Mouse (Mus musculus): Measurements from ENCODE around the gene Prkacb.

Prkacb gene

DNA sequence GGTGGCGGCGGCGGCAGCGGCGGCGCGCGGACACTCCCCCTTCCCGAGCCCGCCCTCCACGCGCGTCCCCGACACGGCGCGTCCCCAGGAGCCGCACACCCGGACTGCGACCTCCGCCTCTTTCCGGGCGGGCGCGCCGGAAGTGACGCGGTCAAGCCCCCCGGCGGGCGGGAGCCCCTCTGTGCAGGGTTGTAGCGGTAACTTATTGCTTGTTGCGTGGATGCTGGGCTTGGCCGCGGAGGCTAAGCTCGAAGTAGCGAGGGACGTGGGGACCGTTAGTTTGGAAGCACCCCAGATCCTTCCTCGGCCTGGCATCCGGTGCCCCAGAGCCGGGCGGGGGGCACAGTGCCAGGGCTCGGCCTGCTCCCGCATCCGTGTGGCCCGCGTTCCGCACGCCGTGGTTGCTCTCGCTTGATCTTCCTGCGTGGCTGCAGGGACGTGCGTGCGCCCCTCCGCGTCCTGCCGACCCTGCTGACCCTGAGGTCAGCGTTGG, at the start of gene Prkacb:
Prkacb (minus strand) TSS at position 90 of the 493 bp plus-strand sequence.
- peak; percentile 82 to 88 for DNase-seq (ENCODE audit: low read depth in 2 of 2, low spot score in 2 of 2)

DNA sequence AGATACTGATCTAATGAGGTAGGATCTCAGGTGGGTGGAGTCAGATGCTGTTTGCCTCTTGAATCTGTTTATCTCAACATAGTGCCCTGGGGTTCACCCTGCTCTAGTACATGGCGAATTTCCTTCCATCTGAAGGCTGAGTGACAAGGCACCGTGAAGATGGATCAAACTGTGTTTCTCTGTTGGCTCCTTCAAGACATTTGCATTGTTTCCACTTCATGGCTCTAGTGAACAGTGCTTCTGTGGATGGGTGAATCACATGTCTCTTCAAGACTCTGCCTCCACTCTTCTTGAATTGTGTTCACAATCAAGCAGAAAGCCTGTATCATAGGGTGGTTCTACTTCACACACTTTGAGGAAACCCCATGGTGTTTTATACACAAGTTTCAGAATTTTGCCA, 47.5 kb upstream of the Prkacb start:
- DNase-seq (ENCODE audit: low read depth in 2 of 2, low spot score in 2 of 2) = no peak

DNA sequence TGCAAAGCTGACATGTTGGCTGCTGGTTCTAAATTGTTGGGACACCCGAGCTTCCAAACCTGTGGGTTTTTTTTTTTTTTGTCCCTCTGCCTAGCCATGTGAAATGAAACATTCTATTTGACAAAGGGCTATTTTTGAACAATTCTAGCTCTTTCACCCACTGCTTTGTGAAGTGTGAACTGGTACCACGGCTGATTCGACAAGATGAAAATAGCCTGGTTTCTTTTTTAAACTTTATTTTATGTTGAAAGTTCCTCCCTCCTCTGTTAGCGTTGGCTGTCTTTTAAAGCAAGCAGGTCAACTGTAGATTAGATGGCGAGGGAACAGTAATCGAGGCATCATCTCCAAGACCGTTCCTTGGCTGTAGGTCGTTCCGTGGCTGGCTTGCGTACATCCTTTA, 44.6 kb upstream of the Prkacb start:
- no peak for DNase-seq (ENCODE audit: low read depth in 2 of 2, low spot score in 2 of 2)

DNA sequence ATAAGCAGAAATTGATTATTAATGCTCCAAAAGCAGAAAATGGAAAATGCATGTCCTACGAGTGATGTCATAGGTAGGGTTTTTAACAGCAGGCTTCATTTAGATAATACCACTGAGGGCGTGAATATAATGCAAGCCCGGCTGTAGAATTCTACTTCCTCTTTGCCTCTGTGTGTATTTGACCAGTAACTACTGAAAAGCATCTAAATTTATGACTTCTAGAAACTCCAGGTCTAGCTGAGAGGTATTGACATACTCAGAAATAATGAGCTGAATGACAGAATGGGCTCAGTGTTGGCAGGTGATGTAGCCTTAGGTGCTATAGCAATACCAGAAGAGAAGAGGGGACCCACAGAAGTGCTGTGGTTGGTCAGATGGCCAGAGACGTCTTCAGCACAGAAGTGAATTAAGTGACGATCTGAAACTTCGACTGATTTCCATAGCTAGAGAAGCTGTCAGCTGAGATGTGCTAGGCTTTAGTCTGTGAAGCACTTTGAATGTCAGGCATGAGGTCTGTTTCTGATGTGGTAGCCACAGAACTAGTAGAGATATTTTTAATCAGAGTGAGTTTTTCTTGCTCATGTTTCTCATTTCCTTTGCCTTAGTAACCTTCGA, 41.8 kb upstream of the Prkacb start:
- no peak for DNase-seq (ENCODE audit: low read depth in 2 of 2, low spot score in 2 of 2)

DNA sequence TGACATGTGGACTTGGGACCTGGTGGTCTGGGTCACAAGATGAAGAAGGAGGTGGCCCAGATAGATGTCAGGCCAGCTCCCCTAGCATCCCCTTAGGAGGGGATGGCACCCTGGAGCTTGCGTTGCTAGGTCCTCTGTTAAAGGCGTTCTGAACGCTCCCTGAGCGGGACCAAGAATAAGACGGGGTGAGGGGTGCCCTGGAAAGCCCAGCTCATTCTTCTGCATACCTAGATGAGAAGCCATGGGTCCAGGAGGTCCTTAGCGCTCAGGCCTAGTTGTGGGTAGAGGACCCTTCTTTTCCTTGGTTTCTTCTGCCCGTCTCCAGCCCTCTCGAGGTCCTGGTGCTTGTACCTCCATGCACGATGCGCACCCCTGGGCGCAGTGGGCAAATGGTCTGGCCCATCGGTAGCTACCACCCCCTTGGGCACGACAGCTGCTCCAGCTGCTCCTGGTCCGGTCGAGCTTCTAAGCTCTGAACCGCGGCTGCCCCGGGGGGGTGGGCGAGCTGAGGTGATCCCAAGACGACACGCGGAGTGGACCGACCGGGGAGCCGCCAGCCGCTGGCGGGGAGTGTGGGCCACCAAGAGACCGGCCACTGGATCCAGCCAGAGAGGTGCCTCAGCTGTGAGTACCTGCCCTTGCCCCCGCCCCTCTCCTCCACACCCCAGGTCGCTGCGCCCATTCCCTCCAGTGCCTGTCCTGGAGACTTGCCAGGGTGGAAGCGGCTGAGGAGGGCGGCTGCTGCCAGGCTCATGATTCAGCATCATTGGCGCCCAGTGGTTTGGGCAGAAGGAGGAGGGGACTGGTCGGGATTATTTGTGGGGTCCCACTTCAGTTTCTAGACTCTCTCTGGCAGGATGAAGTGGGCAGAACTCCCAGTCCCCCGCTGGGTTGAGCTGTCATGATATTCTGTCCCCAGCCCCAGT, 39.4 kb upstream of the Prkacb start, which contains the start of gene Ttll7:
Ttll7 (plus strand) TSS at position 402 of the 926 bp plus-strand sequence.
- no peak for DNase-seq (ENCODE audit: low read depth in 2 of 2, low spot score in 2 of 2)

DNA sequence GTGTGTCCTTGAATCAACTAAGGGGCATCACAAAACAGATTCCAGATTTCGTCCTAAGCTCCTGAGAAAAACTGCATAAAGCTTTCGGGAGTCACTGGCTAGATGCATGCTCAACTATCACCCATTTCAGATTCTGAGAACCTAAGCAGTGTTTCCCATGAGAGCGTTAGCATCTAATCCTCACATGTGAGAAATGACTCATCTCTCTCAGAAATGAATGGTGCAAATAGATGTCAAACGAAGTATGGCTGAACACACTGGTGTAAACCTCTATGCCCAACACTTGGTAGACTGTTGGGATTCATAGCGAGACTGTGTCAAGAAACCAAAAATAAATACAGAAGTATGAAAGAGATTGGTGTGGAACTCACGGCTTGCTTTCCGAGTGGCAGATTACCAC, 36.6 kb upstream of the Prkacb start:
- DNase-seq (ENCODE audit: low read depth in 2 of 2, low spot score in 2 of 2) = no peak

DNA sequence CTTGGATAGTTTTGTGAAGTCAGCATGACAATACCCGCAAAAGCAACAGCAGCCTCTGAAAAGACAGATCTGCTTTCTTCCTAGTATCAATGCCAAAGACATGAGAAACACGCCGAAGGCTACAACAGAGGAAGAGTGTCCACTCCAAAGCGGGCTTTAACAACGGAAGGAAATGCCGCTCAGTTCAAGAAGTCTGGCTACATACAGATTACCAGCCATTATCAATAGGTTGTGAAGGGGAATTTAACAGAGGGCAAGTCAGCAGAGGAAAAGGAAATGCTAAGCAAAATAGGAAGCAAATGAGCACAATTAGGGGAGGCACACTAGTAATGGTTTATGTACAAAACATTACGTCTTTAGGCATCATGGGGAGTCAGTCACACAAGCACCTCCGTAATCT, 35.3 kb upstream of the Prkacb start:
- DNase-seq (ENCODE audit: low read depth in 2 of 2, low spot score in 2 of 2) = no peak

DNA sequence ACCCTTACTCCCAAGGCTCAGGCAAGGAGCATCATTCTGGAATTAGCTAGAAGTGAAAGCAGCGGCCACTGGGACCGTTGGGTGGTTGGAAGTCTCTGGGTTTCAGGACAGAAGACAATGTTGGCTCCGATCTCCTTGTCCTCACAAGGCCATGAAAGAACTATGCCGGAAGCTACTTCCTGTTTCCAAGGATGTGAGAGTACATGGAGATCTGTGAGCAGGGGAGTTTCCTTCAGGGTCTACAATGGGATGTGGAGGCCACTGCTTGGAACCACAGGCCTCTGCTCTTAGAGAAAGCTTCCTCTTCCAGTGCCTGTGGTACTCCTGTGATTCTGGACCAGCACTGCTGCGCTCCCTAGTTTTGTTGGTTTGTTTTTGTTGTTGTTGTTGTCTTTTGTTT, 33.4 kb upstream of the Prkacb start:
- DNase-seq (ENCODE audit: low read depth in 2 of 2, low spot score in 2 of 2) = no peak

DNA sequence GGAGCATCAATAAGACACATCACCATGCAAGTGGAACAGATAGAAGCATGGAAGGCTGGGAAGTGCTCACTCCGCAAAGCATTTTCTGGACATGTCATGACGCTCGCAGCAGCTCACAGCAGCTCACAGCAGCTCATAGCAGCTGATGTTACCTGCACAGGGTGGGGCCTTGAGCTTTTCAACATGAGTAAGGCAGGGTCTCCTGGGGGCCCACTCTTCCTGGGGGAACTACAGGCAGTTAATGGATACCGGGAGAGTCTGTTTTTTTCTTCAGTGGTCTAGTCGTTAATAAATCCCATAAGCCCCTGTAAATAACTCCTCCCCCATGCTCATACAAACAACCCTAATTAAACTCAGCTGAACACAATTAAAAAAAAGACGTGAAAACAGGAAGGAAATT, 30.7 kb upstream of the Prkacb start:
- no peak for DNase-seq (ENCODE audit: low read depth in 2 of 2, low spot score in 2 of 2)

DNA sequence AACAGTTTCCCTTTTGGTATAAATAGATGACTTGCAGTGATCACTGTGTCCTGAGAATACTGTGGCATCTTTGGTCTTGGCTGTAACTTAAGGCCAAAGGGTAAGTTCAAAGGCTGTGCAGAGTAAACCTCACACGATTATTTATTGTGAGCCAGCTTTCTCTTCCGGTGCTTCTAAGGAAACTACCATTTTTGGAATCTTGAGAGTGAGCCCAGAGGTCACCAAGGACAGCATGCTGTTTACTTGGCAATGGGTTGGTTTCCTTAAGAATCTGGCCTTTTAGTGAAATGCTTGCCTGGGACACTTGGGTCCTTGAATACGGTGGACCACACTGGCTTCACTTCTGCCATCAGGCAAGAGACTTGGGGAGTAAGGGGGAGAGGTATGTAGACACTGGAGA, 30.0 kb upstream of the Prkacb start:
- no peak for DNase-seq (ENCODE audit: low read depth in 2 of 2, low spot score in 2 of 2)

DNA sequence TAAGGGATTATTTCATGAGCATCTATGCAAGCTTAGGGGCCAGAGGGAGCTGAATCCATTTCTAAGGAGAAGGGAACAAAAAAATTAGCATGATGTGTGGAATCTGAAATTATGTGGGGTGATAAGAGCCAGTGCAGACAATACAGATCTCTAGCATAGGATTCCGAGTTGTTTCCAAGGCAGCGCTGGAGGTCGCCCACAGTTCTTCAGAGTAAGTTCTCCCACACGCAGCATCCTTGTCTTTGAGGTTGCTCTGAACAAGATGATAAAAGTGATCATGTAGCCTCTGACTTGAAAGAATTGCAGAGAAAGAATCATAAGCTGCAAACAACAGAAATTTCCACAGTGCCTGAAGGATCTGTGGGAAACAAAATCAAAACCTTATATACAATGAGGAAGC, 7.9 kb upstream of the Prkacb start:
- DNase-seq (ENCODE audit: low read depth in 2 of 2, low spot score in 2 of 2) = no peak

DNA sequence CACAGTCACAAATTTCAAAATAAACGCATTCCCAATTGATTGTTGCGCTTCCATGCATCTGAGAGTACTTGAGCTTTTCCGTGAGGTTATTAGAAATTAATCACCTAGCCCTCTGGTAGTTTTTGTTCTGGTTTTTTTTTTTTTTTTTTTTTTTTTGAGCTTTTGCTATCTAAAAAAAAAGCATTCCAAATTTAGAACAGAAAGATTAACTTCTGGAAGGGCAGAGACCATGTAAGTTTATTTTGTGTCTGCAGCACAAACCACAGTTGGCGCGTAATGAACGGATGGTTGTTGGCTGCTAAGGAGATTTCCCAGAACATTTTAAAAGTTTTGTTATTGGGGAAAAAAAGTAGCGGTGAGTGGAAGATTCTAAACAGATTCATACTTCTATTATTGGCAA, 834 bp upstream of the Prkacb start:
- DNase-seq (ENCODE audit: low read depth in 2 of 2, low spot score in 2 of 2) = no peak

DNA sequence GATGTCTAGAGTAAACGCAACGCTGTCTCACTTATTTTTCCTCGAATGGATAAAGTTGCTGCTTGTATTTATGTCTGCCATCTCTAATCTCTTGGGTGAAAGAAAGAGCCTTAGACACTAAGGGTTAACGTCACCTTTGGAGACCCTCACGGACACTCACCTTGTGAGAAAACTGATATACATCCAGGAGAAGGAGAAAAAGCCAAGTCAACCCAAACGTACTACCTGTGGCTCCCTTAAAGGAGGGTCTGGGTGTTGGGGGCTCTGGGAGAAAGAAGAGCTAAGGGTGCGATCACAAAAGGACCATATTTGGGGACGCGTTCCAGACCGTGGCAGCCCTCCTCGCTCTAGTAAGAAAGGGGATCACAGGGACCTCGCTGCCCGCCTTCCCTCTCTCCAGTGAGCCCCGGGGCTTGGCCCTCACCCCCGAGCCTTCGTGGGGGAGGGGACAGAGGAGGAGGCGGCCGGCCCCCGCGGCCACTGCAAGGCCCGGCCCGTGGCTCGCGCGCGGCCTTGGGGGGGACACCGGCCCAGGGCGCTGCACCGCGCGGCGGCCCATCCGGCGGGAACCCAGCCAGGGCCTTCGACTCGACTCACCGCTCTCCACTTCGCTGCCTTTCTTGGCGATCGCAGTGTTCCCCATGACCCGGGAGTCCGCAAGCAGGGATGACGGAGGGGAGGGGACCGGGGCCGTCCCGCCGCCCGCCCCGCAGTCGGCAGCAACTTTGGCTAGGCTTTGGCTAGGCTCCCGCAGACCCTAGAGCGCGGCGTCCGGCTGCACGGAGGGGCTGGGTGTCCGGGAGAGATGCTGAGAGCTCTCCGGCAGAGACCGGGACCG, 530 bp downstream of the Prkacb start:
- DNase-seq (ENCODE audit: low read depth in 2 of 2, low spot score in 2 of 2) = peak; percentile 13 to 30

DNA sequence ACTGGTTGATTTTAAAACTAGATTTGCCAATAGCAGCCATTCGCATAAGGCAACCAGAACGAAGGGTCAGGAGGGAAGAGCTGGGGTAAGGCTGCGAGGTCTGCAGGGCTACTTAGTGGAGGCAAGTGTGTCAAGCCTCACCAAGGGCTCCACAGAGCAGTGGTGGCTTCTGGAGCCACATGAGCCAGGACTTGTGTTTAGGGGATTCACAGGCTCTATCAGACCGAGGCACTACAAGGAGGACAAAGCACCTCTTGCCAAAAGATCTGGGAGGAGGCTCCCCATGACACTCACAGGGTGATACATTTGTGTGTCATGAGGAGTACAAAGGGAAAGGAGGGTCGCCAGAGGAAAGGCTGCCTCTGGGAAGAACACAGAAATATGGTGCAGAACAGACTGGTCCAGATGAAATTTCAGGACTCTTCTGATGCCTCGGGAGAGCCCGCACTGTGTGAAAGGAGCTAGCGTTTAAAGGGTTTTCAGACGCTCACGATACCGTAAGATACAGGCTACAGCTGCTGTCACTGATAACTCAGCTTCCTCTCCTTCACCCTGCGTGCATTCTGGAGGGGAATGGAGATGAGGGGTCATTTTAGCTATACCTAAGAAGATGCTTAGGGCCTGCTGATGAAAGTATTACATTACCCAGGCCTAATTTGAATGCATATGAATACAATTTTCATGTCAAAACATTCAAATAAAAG, 19.1 kb downstream of the Prkacb start:
- DNase-seq (ENCODE audit: low read depth in 2 of 2, low spot score in 2 of 2) = no peak

DNA sequence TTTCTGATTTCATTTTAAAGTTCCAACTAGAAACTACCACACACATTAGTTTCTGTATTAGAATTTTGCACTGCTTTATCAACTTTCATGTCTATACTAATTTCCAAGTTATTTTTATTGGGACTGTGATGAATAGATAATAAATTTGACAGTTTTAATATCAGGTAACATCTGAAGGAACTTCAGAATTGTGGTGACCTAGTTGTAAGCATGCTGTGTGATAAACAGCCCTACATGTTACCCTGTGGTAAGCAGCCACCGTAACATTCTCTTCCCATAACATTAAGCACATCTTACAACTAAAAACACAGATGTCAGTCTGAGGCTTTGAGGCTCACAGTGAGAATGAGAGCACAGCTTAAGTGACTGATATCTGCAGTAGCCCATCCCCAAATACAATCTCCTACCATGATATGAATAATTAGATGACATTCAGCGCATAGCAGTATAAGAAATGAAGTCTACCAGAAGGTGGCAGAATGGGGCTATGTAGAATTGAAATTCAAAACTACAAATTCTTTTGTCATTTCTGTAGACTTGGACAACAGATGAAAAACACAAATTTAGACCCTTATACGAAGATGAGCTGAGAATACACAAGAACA, 20.5 kb downstream of the Prkacb start:
- DNase-seq (ENCODE audit: low read depth in 2 of 2, low spot score in 2 of 2) = no peak

DNA sequence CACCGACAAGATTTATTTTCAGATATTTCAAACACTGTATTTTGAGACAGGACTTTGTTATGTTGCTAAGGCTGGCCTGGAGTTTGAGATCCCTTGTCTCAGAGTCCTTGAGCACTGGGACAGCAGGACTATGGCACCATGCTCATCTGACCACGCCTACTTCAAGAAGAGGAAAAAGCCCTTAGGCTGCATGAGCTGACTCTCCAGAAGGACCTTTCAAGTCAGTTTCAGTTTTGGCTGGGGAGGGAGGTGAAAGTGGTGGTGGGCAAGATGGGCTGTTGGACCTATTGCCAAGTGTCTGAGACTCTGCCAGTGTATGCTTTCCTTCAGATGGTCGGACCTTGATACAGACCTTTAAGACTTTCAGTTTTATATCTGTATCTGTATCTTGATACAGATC, 28.6 kb downstream of the Prkacb start:
- DNase-seq (ENCODE audit: low read depth in 2 of 2, low spot score in 2 of 2) = no peak

DNA sequence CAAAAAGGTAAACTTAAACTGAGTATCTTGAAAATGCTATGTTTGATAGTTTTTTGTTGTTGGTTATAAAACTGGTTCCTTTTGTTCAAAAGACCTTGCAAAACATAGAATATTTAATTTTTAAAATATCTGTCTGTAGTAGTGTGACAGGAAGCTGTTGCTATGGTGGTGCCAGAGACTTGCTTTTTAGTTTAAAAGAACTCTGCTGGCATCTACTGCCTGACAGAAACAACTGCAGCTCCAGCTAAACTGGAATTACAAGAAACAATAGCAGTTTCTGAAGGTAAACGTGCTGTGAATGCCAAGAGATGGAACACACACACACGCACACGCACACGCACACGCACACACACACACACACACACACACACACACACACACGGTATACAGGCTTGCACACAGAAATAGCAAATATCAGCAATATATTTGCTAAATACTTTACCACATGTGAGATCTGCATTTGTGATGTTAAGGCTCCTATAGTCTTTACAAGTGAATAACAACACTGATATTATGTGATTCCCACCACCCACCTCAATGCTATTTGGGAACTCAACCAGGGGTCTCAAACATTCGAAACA, 29.1 kb downstream of the Prkacb start:
- peak; percentile 7 to 45 for DNase-seq (ENCODE audit: low read depth in 2 of 2, low spot score in 2 of 2)

DNA sequence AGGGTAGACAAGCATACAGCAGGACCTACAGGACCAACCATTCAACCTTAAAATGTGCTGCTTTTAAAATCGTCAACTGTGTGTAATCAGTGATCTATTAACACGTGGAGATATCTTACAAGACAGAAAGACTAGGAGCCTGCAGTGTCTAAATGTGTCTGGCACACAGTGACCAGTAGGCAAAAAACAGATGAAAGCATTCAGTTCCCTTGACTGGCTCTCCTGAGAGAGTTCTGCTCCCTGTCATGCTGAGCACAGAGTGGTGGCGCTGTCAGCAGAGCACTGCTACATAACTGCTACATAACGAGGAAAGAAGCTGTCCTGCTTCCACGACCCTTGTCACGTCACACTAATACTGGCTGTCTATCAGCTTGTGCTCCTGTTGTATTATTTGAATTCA, 30.2 kb downstream of the Prkacb start:
- no peak for DNase-seq (ENCODE audit: low read depth in 2 of 2, low spot score in 2 of 2)

DNA sequence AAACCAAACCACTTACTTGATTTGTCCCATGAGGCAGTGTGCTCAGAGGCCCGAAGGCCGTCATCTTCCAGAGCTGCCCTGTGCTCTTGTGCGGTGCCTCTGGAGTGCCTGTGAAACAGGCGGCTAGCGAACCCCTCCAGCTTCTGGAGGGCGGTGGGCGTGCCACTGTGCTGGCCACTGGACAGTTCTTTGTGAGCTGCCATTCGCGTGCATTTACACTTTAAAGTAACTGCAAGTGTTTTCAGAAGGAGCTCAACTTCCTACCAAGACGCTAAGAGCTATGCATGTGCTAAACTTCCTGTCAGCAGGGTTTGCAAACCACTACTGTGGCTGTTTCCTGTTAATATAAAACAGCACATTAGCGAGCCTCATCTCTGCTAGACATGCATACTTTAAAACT, 31.7 kb downstream of the Prkacb start:
- DNase-seq (ENCODE audit: low read depth in 2 of 2, low spot score in 2 of 2) = peak; percentile 38 to 43

DNA sequence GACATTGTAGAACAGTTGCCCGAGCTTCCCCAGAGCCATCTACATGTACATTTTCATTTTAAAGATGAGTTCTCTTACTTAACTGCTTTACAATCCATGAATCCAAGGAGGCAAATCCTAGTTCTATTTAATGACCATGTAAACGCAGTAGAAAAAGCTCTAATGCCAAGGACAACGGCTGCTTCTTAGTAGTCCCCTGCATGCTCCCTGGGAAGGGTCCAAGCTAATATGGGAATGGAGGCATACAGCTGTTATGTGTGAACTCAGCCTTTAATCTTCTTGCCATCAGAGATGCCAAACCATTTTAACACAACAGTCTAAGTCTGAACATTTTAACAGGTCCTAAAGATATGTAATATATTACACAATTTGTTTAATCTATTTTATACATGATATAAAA, 32.5 kb downstream of the Prkacb start:
- DNase-seq (ENCODE audit: low read depth in 2 of 2, low spot score in 2 of 2) = no peak
